Mouse (Mus musculus) testis, adult 2 months (tissue): ENCODE measurements around the gene Wdr47.

Experiments used
- CTCF ChIP-seq: fragments of 200-500 bp; IDR thresholded peaks from 2 replicates; pipeline ENCODE4 v1.5.1; 2012; ENCODE audit warnings: low read depth, mild to moderate bottlenecking, inconsistent platforms, low read length, moderate library complexity; ENCODE audit not compliant: control insufficient read depth, insufficient read depth, insufficient replicate concordance
- POLR2A ChIP-seq: fragments of 200-500 bp; IDR thresholded peaks from 2 replicates; pipeline ENCODE4 v1.6.1; 2012; ENCODE audit warnings: low read depth, mild to moderate bottlenecking, inconsistent platforms, low read length, moderate library complexity; ENCODE audit not compliant: control insufficient read depth

- TF ChIP-seq POLR2A: no peak
- TF ChIP-seq CTCF: no peak
Observed at GRCm38 (mm10) chr3:108608906-108609305, 17.8 kb downstream of the Wdr47 start.
